Mouse (Mus musculus): ENCODE measurements around the gene Timm8a2.
A peak's percentile ranks its signal among the peaks of the same experiment; 100 is the strongest.

- TF ChIP-seq CTCF (IDR thresholded peaks at IDR 0.05; ENCODE audit: borderline replicate concordance, extremely low read depth, insufficient read depth, insufficient read length) (peak; percentile 87), POLR2A (IDR thresholded peaks at IDR 0.05; ENCODE audit: borderline replicate concordance, extremely low read depth, insufficient read depth, insufficient read length, poor library complexity, severe bottlenecking) (no peak)
Observed at GRCm38 (mm10) chr14:122060642-122061041, 26.2 kb downstream of the Timm8a2 start.

Data from brain, embryonic 14.5 days (tissue).